Mouse (Mus musculus) hindbrain, embryonic 16.5 days (tissue): Measurements from ENCODE around the gene Rcbtb1. TPM values are rescaled to one million over a fixed set of nuclear protein-coding genes. Genes with fewer than 3 reads are reported as not detected.

ENCODE experiments used
- ATAC-seq: fragments of 200-750 bp; cut with Nextera tagmentation; 2 replicates; pipeline ENCODE4 v1.8.0; 2017; ENCODE audit warnings: moderate TSS enrichment, moderate library complexity
- H3K27ac ChIP-seq: fragments of 300-500 bp; sonication (generic); 2 replicates; pipeline ENCODE4 v1.5.1; 2014; ENCODE audit warnings: low read depth, mild to moderate bottlenecking, control low read depth, low read length, moderate library complexity
- H3K27me3 ChIP-seq: fragments of 300-500 bp; sonication (generic); replicated peaks from 2 replicates; pipeline ENCODE4 v1.6.1; 2014; ENCODE audit warnings: low read length; ENCODE audit not compliant: control insufficient read depth, insufficient read depth
- H3K36me3 ChIP-seq: fragments of 300-500 bp; sonication (generic); 2 replicates; pipeline ENCODE4 v1.6.1; 2014; ENCODE audit warnings: mild to moderate bottlenecking, low read length, moderate library complexity, mixed read lengths; ENCODE audit not compliant: control insufficient read depth, insufficient read depth
- H3K4me1 ChIP-seq: fragments of 300-500 bp; sonication (generic); 2 replicates; pipeline ENCODE4 v1.6.1; 2014; ENCODE audit warnings: low read depth, low read length; ENCODE audit not compliant: control insufficient read depth, insufficient read depth
- H3K4me2 ChIP-seq: fragments of 300-500 bp; sonication (generic); 2 replicates; pipeline ENCODE4 v1.6.1; 2014; ENCODE audit warnings: mild to moderate bottlenecking, low read length, control low read depth, moderate library complexity
- H3K4me3 ChIP-seq: fragments of 300-500 bp; sonication (generic); 2 replicates; pipeline ENCODE4 v1.5.1; 2014; ENCODE audit warnings: mild to moderate bottlenecking, low read length, control low read depth, moderate library complexity
- H3K9ac ChIP-seq: fragments of 300-500 bp; sonication (generic); 2 replicates; pipeline ENCODE4 v1.6.1; 2014; ENCODE audit warnings: low read depth, mild to moderate bottlenecking, control low read depth, low read length, moderate library complexity
- H3K9me3 ChIP-seq: fragments of 300-500 bp; sonication (generic); 2 replicates; pipeline ENCODE4 v1.6.1; 2014; ENCODE audit warnings: mild to moderate bottlenecking, low read length, moderate library complexity; ENCODE audit not compliant: control insufficient read depth
- WGBS: fragments of 180-500 bp; shearing (Covaris S2); extraction: QIAGEN DNeasy Blood & Tissue Kit; methylation state at CpG from one replicate; pipeline ENCODE4 v1.1.7; 2014; 5-methylcytosine and 5-hydroxymethylcytosine counted together
- polyA plus RNA-seq: library from polyadenylated mRNA; unstranded; fragments of >200 nt; fragmentation: Nextera tagmentation; extraction: Ambion mirVana; gene quantifications from 2 replicates; pipeline ENCODE4 v1.2.1, GENCODE M21; 2015

Gene Rcbtb1
- polyA plus RNA-seq, 1 experiment from 2014 or later: 38.9 TPM

- WGBS: 32% methylated on average over 10 of the region's 10 CpGs
- ATAC-seq: no peak
- Histone ChIP-seq H3K4me1 (peaks cover 34% of the 10 kb centered on the region), H3K4me2 (no peak overlapping the region), H3K27me3 (no peaks in the 10 kb centered on the region), H3K36me3 (no peaks in the 10 kb centered on the region), H3K9ac (no peak overlapping the region; the same call in 1 of the 2 replicates), H3K4me3 (no peak overlapping the region), H3K9me3 (no peaks in the 10 kb centered on the region), H3K27ac (no peak overlapping the region)
Observed at GRCm38 (mm10) chr14:59205976-59206583, 5.1 kb downstream of the Rcbtb1 start.

GRCm38 (mm10) chr14:59209003-59209402 is 8.0 kb downstream of the Rcbtb1 start:
- Histone ChIP-seq H3K4me1 (peaks cover 22% of the 10 kb centered on the region), H3K9ac (no peak overlapping the region), H3K36me3 (no peaks in the 10 kb centered on the region), H3K27me3 (no peaks in the 10 kb centered on the region), H3K9me3 (no peaks in the 10 kb centered on the region), H3K4me2 (no peak overlapping the region), H3K27ac (no peak overlapping the region), H3K4me3 (no peak overlapping the region)
- no peak for ATAC-seq
- 91% methylated on average over 7 of the region's 7 CpGs for WGBS

GRCm38 (mm10) chr14:59209816-59210215 is 8.8 kb downstream of the Rcbtb1 start:
- H3K4me2 ChIP-seq: no peak overlapping the region
- H3K27me3 ChIP-seq: no peaks in the 10 kb centered on the region
- no peak overlapping the region for H3K4me3 ChIP-seq
- no peak overlapping the region for H3K27ac ChIP-seq
- ATAC-seq: no peak
- H3K36me3 ChIP-seq: no peaks in the 10 kb centered on the region
- peaks cover 13% of the 10 kb centered on the region for H3K4me1 ChIP-seq
- no peaks in the 10 kb centered on the region for H3K9me3 ChIP-seq
- 90% methylated on average over 2 of the region's 2 CpGs for WGBS
- H3K9ac ChIP-seq: no peak overlapping the region

- Histone ChIP-seq H3K27me3 (no peaks in the 10 kb centered on the region), H3K4me1 (no peaks in the 10 kb centered on the region), H3K27ac (no peak overlapping the region), H3K4me2 (no peak overlapping the region), H3K4me3 (no peak overlapping the region), H3K9me3 (no peaks in the 10 kb centered on the region), H3K36me3 (peaks cover 32% of the 10 kb centered on the region), H3K9ac (no peak overlapping the region)
- ATAC-seq: no peak
- 78% methylated on average over 3 of the region's 3 CpGs for WGBS
Observed at GRCm38 (mm10) chr14:59219241-59219640, 18.2 kb downstream of the Rcbtb1 start.

- H3K27ac ChIP-seq: no peak overlapping the region
- H3K9ac ChIP-seq: no peak overlapping the region
- 96% methylated on average over 11 of the region's 11 CpGs for WGBS
- H3K36me3 ChIP-seq: peaks cover 37% of the 10 kb centered on the region
- H3K4me1 ChIP-seq: no peaks in the 10 kb centered on the region
- no peak overlapping the region for H3K4me2 ChIP-seq
- no peak for ATAC-seq
- H3K9me3 ChIP-seq: no peaks in the 10 kb centered on the region
- H3K27me3 ChIP-seq: no peaks in the 10 kb centered on the region
- no peak overlapping the region for H3K4me3 ChIP-seq
Observed at GRCm38 (mm10) chr14:59226240-59226639, 25.2 kb downstream of the Rcbtb1 start.

- Histone ChIP-seq H3K27ac (no peak overlapping the region), H3K9ac (no peak overlapping the region), H3K4me3 (no peak overlapping the region), H3K27me3 (no peaks in the 10 kb centered on the region), H3K9me3 (no peaks in the 10 kb centered on the region), H3K36me3 (peaks cover 43% of the 10 kb centered on the region), H3K4me2 (no peak overlapping the region), H3K4me1 (no peaks in the 10 kb centered on the region)
- ATAC-seq: no peak
- WGBS: 89% methylated on average over 3 of the region's 3 CpGs
Observed at GRCm38 (mm10) chr14:59229822-59230221, 28.8 kb downstream of the Rcbtb1 start.

GRCm38 (mm10) chr14:59230331-59230966 is 29.4 kb downstream of the Rcbtb1 start:
- 0 out of 2 replicates have a peak, but pooled peaks have one; percentile 56 for ATAC-seq
- WGBS: 79% methylated on average over 21 of the region's 21 CpGs

GRCm38 (mm10) chr14:59232003-59232402 is 31.0 kb downstream of the Rcbtb1 start:
- no peaks in the 10 kb centered on the region for H3K27me3 ChIP-seq
- 77% methylated on average over 5 of the region's 5 CpGs for WGBS
- H3K4me3 ChIP-seq: no peak overlapping the region
- no peaks in the 10 kb centered on the region for H3K9me3 ChIP-seq
- H3K4me1 ChIP-seq: no peaks in the 10 kb centered on the region
- ATAC-seq: no peak
- no peak overlapping the region for H3K9ac ChIP-seq
- H3K4me2 ChIP-seq: no peak overlapping the region
- H3K27ac ChIP-seq: no peak overlapping the region
- peaks cover 45% of the 10 kb centered on the region for H3K36me3 ChIP-seq

More at GRCm38 (mm10) chr14:59230331-59230966, 29.4 kb downstream of the Rcbtb1 start:
- H3K27me3 ChIP-seq: no peaks in the 10 kb centered on the region
- H3K9me3 ChIP-seq: no peaks in the 10 kb centered on the region
- H3K4me2 ChIP-seq: no peak overlapping the region
- no peak overlapping the region for H3K4me3 ChIP-seq
- no peak overlapping the region for H3K9ac ChIP-seq
- peaks cover 44% of the 10 kb centered on the region for H3K36me3 ChIP-seq
- no peaks in the 10 kb centered on the region for H3K4me1 ChIP-seq
- no peak overlapping the region for H3K27ac ChIP-seq

- no peak overlapping the region for H3K4me3 ChIP-seq
- 94% methylated on average over 9 of the region's 9 CpGs for WGBS
- H3K9ac ChIP-seq: no peak overlapping the region
- H3K27ac ChIP-seq: no peak overlapping the region
- no peak for ATAC-seq
- H3K9me3 ChIP-seq: no peaks in the 10 kb centered on the region; the same call in 1 of the 2 replicates
- H3K27me3 ChIP-seq: no peaks in the 10 kb centered on the region
- H3K4me1 ChIP-seq: no peaks in the 10 kb centered on the region
- no peak overlapping the region for H3K4me2 ChIP-seq
- H3K36me3 ChIP-seq: peaks cover 39% of the 10 kb centered on the region
Observed at GRCm38 (mm10) chr14:59233635-59234034, 32.6 kb downstream of the Rcbtb1 start.
